Mouse (Mus musculus) ES-E14 (cell line): ENCODE measurements around the gene Fbln1.

Source experiments
- CHD2 ChIP-seq: IDR thresholded peaks from 2 replicates; pipeline ENCODE4 v1.6.1; 2014; ENCODE audit warnings: mild to moderate bottlenecking, low read depth, low read length, inconsistent platforms
- MAFK ChIP-seq: IDR thresholded peaks from 2 replicates; pipeline ENCODE4 v1.6.1; 2014; ENCODE audit warnings: mild to moderate bottlenecking, low read depth, low read length, inconsistent platforms; ENCODE audit not compliant: insufficient read depth
- ZC3H11A ChIP-seq: IDR thresholded peaks from 2 replicates; pipeline ENCODE4 v1.6.1; 2012; ENCODE audit warnings: low read depth, mild to moderate bottlenecking, inconsistent platforms, low read length, borderline replicate concordance
- ZNF384 ChIP-seq: IDR thresholded peaks from 2 replicates; pipeline ENCODE4 v1.6.1; 2012; ENCODE audit warnings: low read depth, low read length, inconsistent platforms

GRCm38 (mm10) chr15:85298167-85298781 lies 92.5 kb downstream of the Fbln1 start:
- TF ChIP-seq CHD2 (no peak), MAFK (no peak), ZNF384 (no peak), ZC3H11A (no peak)
